Mouse (Mus musculus) lung, embryonic 16.5 days (tissue): Measurements from ENCODE around the gene Dnali1. TPM values are rescaled to one million over a fixed set of nuclear protein-coding genes. Genes with fewer than 3 reads are reported as not detected.

Experiments
- ATAC-seq: fragments of 200-750 bp; cut with Nextera tagmentation; 2 replicates; pipeline ENCODE4 v1.8.0; 2017; ENCODE audit warnings: low read depth, mild to moderate bottlenecking, moderate library complexity
- H3K27ac ChIP-seq: fragments of 300-500 bp; sonication (generic); 2 replicates; pipeline ENCODE4 v1.5.1; 2014; ENCODE audit warnings: mild to moderate bottlenecking, control low read depth, low read length
- H3K27me3 ChIP-seq: fragments of 300-500 bp; sonication (generic); 2 replicates; pipeline ENCODE4 v1.6.1; 2014; ENCODE audit warnings: low read depth, low read length, mixed read lengths; ENCODE audit not compliant: control insufficient read depth, insufficient read depth
- H3K36me3 ChIP-seq: fragments of 300-500 bp; sonication (generic); 2 replicates; pipeline ENCODE4 v1.6.1; 2014; ENCODE audit warnings: low read length; ENCODE audit not compliant: control insufficient read depth, insufficient read depth
- H3K4me1 ChIP-seq: fragments of 300-500 bp; sonication (generic); replicated peaks from 2 replicates; pipeline ENCODE4 v1.6.1; 2014; ENCODE audit warnings: low read length, mixed read lengths; ENCODE audit not compliant: control insufficient read depth, insufficient read depth
- H3K4me2 ChIP-seq: fragments of 300-500 bp; sonication (generic); 2 replicates; pipeline ENCODE4 v1.6.1; 2014; ENCODE audit warnings: low read depth, low read length, control low read depth
- H3K4me3 ChIP-seq: fragments of 300-500 bp; sonication (generic); 2 replicates; pipeline ENCODE4 v1.5.1; 2014; ENCODE audit warnings: mild to moderate bottlenecking, low read length, control low read depth
- H3K9ac ChIP-seq: fragments of 300-500 bp; sonication (generic); 2 replicates; pipeline ENCODE4 v1.6.1; 2014; ENCODE audit warnings: low read length, control low read depth
- H3K9me3 ChIP-seq: fragments of 300-500 bp; sonication (generic); 2 replicates; pipeline ENCODE4 v1.6.1; 2016; ENCODE audit warnings: low read length; ENCODE audit not compliant: control insufficient read depth
- WGBS: fragments of 180-500 bp; shearing (Covaris S2); extraction: QIAGEN DNeasy Blood & Tissue Kit; methylation state at CpG from one replicate; pipeline ENCODE4 v1.1.7; 2014; 5-methylcytosine and 5-hydroxymethylcytosine counted together
- polyA plus RNA-seq: library from polyadenylated mRNA; unstranded; fragments of >200 nt; fragmentation: Nextera tagmentation; extraction: Ambion mirVana; gene quantifications from 2 replicates; pipeline ENCODE4 v1.2.1, GENCODE M21; 2015

Gene Dnali1
- 4.6 and 6.6 TPM in 2 replicates for polyA plus RNA-seq

GRCm38 (mm10) chr4:125065517-125066307, at the start of gene Dnali1:
TSS of gene Dnali1 (minus strand) at chr4:125065703.
- peaks cover 9% of the 10 kb centered on the region for H3K4me1 ChIP-seq
- H3K36me3 ChIP-seq, result peaks cover 18% of the 10 kb centered on the region
- peak within 1 kb of the TSS; percentile 94 for H3K9ac ChIP-seq
- peak within 1 kb of the TSS; percentile 57 for H3K27ac ChIP-seq
- peak within 1 kb of the TSS; percentile 89 for H3K4me2 ChIP-seq
- ATAC-seq, result peak; percentile 64
- 2% methylated on average over 26 of the region's 26 CpGs for WGBS
- H3K4me3 ChIP-seq, result peak within 1 kb of the TSS; percentile 94
- H3K27me3 ChIP-seq, result no peaks in the 10 kb centered on the region
- no peaks in the 10 kb centered on the region for H3K9me3 ChIP-seq

- WGBS, result 79% methylated on average over 4 of the region's 4 CpGs
- Histone ChIP-seq H3K9ac (0 out of 2 replicates have a peak overlapping the region, but pooled peaks have one; percentile 5), H3K27ac (peak overlapping the region; percentile 69; the same call in 1 of the 2 replicates), H3K9me3 (no peaks in the 10 kb centered on the region), H3K36me3 (peaks cover 6% of the 10 kb centered on the region), H3K4me2 (no peak overlapping the region), H3K27me3 (no peaks in the 10 kb centered on the region), H3K4me3 (no peak overlapping the region), H3K4me1 (peaks cover 17% of the 10 kb centered on the region)
- ATAC-seq, result no peak
These were observed 49.6 kb upstream of the Dnali1 start for GRCm38 (mm10) chr4:125115081-125115480.

GRCm38 (mm10) chr4:125114638-125115037, 49.1 kb upstream of the Dnali1 start:
- Histone ChIP-seq H3K27ac (0 out of 2 replicates have a peak overlapping the region, but pooled peaks have one; percentile 11), H3K4me2 (no peak overlapping the region), H3K4me3 (no peak overlapping the region), H3K36me3 (peaks cover 5% of the 10 kb centered on the region), H3K27me3 (no peaks in the 10 kb centered on the region), H3K9ac (0 out of 2 replicates have a peak overlapping the region, but pooled peaks have one; percentile 5), H3K4me1 (peaks cover 17% of the 10 kb centered on the region), H3K9me3 (no peaks in the 10 kb centered on the region)
- WGBS, result 8% methylated on average over 6 of the region's 6 CpGs
- peak; percentile 55 for ATAC-seq

- Histone ChIP-seq H3K9ac (no peak overlapping the region), H3K4me3 (no peak overlapping the region)
These were observed 39.9 kb upstream of the Dnali1 start for GRCm38 (mm10) chr4:125105354-125105753.

GRCm38 (mm10) chr4:125101334-125101733, 35.8 kb upstream of the Dnali1 start:
- Histone ChIP-seq H3K9me3 (no peaks in the 10 kb centered on the region), H3K4me2 (no peak overlapping the region), H3K4me3 (no peak overlapping the region), H3K27ac (no peak overlapping the region), H3K36me3 (0 out of 2 replicates have a peak, but pooled peaks cover 4% of the 10 kb centered on the region), H3K27me3 (no peaks in the 10 kb centered on the region), H3K9ac (no peak overlapping the region), H3K4me1 (no peaks in the 10 kb centered on the region)
- no peak for ATAC-seq
- WGBS, result 74% methylated on average over 13 of the region's 13 CpGs

More at GRCm38 (mm10) chr4:125105354-125105753, 39.9 kb upstream of the Dnali1 start:
- Histone ChIP-seq H3K36me3 (peaks cover 8% of the 10 kb centered on the region; the same call in 1 of the 2 replicates), H3K4me2 (no peak overlapping the region), H3K4me1 (no peaks in the 10 kb centered on the region), H3K9me3 (no peaks in the 10 kb centered on the region), H3K27me3 (no peaks in the 10 kb centered on the region), H3K27ac (no peak overlapping the region)
- 91% methylated on average over 9 of the region's 9 CpGs for WGBS
- no peak for ATAC-seq

- ATAC-seq, result peak; percentile 64
- Histone ChIP-seq H3K4me1 (no peaks in the 10 kb centered on the region), H3K4me2 (no peak overlapping the region), H3K9ac (no peak overlapping the region), H3K27ac (no peak overlapping the region), H3K4me3 (no peak overlapping the region), H3K27me3 (no peaks in the 10 kb centered on the region), H3K9me3 (no peaks in the 10 kb centered on the region), H3K36me3 (no peaks in the 10 kb centered on the region)
- WGBS, result 8% methylated on average over 8 of the region's 8 CpGs
These were observed 34.0 kb upstream of the Dnali1 start for GRCm38 (mm10) chr4:125099458-125099857.

GRCm38 (mm10) chr4:125097412-125097811, 31.9 kb upstream of the Dnali1 start:
- ATAC-seq, result no peak
- WGBS, result 74% methylated on average over 4 of the region's 4 CpGs
- H3K9ac ChIP-seq, result no peak overlapping the region

GRCm38 (mm10) chr4:125096066-125096465, 30.6 kb upstream of the Dnali1 start:
- H3K27ac ChIP-seq, result no peak overlapping the region
- no peaks in the 10 kb centered on the region for H3K27me3 ChIP-seq
- H3K4me2 ChIP-seq, result no peak overlapping the region
- H3K9me3 ChIP-seq, result no peaks in the 10 kb centered on the region
- no peak overlapping the region for H3K9ac ChIP-seq
- no peak overlapping the region for H3K4me3 ChIP-seq
- ATAC-seq, result no peak
- peaks cover 14% of the 10 kb centered on the region for H3K36me3 ChIP-seq
- 82% methylated on average over 5 of the region's 5 CpGs for WGBS
- no peaks in the 10 kb centered on the region for H3K4me1 ChIP-seq

More at GRCm38 (mm10) chr4:125097412-125097811, 31.9 kb upstream of the Dnali1 start:
- Histone ChIP-seq H3K4me1 (no peaks in the 10 kb centered on the region), H3K27me3 (no peaks in the 10 kb centered on the region), H3K9me3 (no peaks in the 10 kb centered on the region), H3K36me3 (peaks cover 4% of the 10 kb centered on the region), H3K27ac (no peak overlapping the region), H3K4me3 (no peak overlapping the region), H3K4me2 (no peak overlapping the region)

- H3K9me3 ChIP-seq, result no peaks in the 10 kb centered on the region
- no peak overlapping the region for H3K27ac ChIP-seq
- H3K27me3 ChIP-seq, result no peaks in the 10 kb centered on the region
- no peak overlapping the region for H3K4me2 ChIP-seq
- H3K4me1 ChIP-seq, result no peaks in the 10 kb centered on the region
- H3K4me3 ChIP-seq, result no peak overlapping the region
- 88% methylated on average over 5 of the region's 5 CpGs for WGBS
- ATAC-seq, result no peak
- H3K9ac ChIP-seq, result no peak overlapping the region
- H3K36me3 ChIP-seq, result peaks cover 31% of the 10 kb centered on the region
These were observed 27.5 kb upstream of the Dnali1 start for GRCm38 (mm10) chr4:125093031-125093430.
